In genomic region chrX:12686910-12687309, GRCm38 (mm10) we compare ENCODE assay signal across 28 mouse cellular contexts. TPM values are rescaled to one million over a fixed set of nuclear protein-coding genes. Genes with fewer than 3 reads are reported as not detected.
DNase-seq lines count a peak whose midpoint lies in the region; ATAC-seq lines count a peak whose summit lies in the region.
"Had no signal": no experiment of that assay in that cellular context is flagged by ENCODE, and none has a peak within 500 bp of the region (broad histone marks: within the 10 kb centered on the region; RNA-seq: fewer than 3 reads in every experiment).

No protein-coding gene starts in this region.

- no peaks in the 10 kb centered on the region for H3K4me1 ChIP-seq in lung, embryonic 16.5 days (replicated peaks; ENCODE audit: control insufficient read depth, insufficient read depth, low read length)
- no peaks in the 10 kb centered on the region for H3K4me1 ChIP-seq in forebrain, embryonic 14.5 days (ENCODE audit: control insufficient read depth, insufficient read depth, low read length)
- H3K4me1 ChIP-seq: embryonic facial prominence, embryonic 13.5 days; heart, embryonic 10.5 days; heart, embryonic 15.5 days; hindbrain, embryonic 13.5 days; neural tube, embryonic 15.5 days had no signal

- H3K27ac ChIP-seq in lung, embryonic 16.5 days (ENCODE audit: low read length): no peak overlapping the region
- H3K27ac ChIP-seq in forebrain, embryonic 14.5 days (ENCODE audit: low read depth, low read length): no peak overlapping the region
- H3K27ac ChIP-seq: embryonic facial prominence, embryonic 13.5 days; heart, embryonic 10.5 days; heart, embryonic 15.5 days; hindbrain, embryonic 13.5 days; liver, embryonic 14.5 days; neural tube, embryonic 15.5 days had no signal

- no peak overlapping the region for H3K9ac ChIP-seq in lung, embryonic 16.5 days (ENCODE audit: low read length)
- no peak overlapping the region for H3K9ac ChIP-seq in forebrain, embryonic 14.5 days (ENCODE audit: low read length)
- H3K9ac ChIP-seq: embryonic facial prominence, embryonic 13.5 days; forebrain, postnatal 0 days; heart, embryonic 15.5 days; hindbrain, embryonic 13.5 days; liver, embryonic 14.5 days; neural tube, embryonic 15.5 days had no signal

- H3K4me3 ChIP-seq in lung, embryonic 16.5 days (ENCODE audit: low read length): no peak overlapping the region
- H3K4me3 ChIP-seq in forebrain, embryonic 14.5 days (ENCODE audit: low read depth, low read length): no peak overlapping the region
- H3K4me3 ChIP-seq: embryonic facial prominence, embryonic 13.5 days; erythroblast, embryonic 14.5 days; heart, embryonic 10.5 days; heart, embryonic 15.5 days; hindbrain, embryonic 13.5 days; neural tube, embryonic 15.5 days had no signal

- H3K36me3 ChIP-seq in lung, embryonic 16.5 days (ENCODE audit: control insufficient read depth, insufficient read depth, low read length): 0 out of 2 replicates have a peak, but pooled peaks cover 4% of the 10 kb centered on the region
- peaks cover 16% of the 10 kb centered on the region for H3K36me3 ChIP-seq in forebrain, embryonic 14.5 days (ENCODE audit: control insufficient read depth, insufficient read depth, low read length)

- 57% methylated on average over 8 of the region's 8 CpGs for WGBS in lung, embryonic 16.5 days
- WGBS in forebrain, embryonic 14.5 days: 84% methylated on average over 8 of the region's 8 CpGs

- no peaks in the 10 kb centered on the region for H3K27me3 ChIP-seq in lung, embryonic 16.5 days (ENCODE audit: control insufficient read depth, insufficient read depth, low read depth, low read length)
- H3K27me3 ChIP-seq in forebrain, embryonic 14.5 days (replicated peaks; ENCODE audit: control insufficient read depth, insufficient read depth, low read length): no peaks in the 10 kb centered on the region
- H3K27me3 ChIP-seq: embryonic facial prominence, embryonic 13.5 days; heart, embryonic 15.5 days; hindbrain, embryonic 13.5 days; neural tube, embryonic 15.5 days had no signal

- no peaks in the 10 kb centered on the region for H3K9me3 ChIP-seq in lung, embryonic 16.5 days (ENCODE audit: control insufficient read depth, low read length)
- no peaks in the 10 kb centered on the region for H3K9me3 ChIP-seq in forebrain, embryonic 14.5 days (replicated peaks; ENCODE audit: control insufficient read depth, low read length)
- H3K9me3 ChIP-seq: embryonic facial prominence, embryonic 13.5 days; heart, embryonic 10.5 days; heart, embryonic 15.5 days; hindbrain, embryonic 13.5 days; neural tube, embryonic 15.5 days had no signal

- peak; percentile 51; the same call in 1 of the 2 replicates for ATAC-seq in lung, embryonic 16.5 days (ENCODE audit: low read depth)
- ATAC-seq in forebrain, embryonic 14.5 days: no peak
- ATAC-seq: activated CD4-positive, CD25-positive, alpha-beta regulatory T cell, adult 4 months; forebrain, postnatal 0 days; intestine, postnatal 0 days had no signal

- H3K4me2 ChIP-seq in lung, embryonic 16.5 days (ENCODE audit: low read depth, low read length): no peak overlapping the region
- no peak overlapping the region for H3K4me2 ChIP-seq in forebrain, embryonic 14.5 days (ENCODE audit: low read length)
- H3K4me2 ChIP-seq: embryonic facial prominence, embryonic 13.5 days; heart, embryonic 15.5 days; hindbrain, embryonic 13.5 days; neural tube, embryonic 15.5 days had no signal

- DNase-seq in gastrocnemius, postnatal 25 days: peak; percentile 9
- DNase-seq in gastrocnemius, postnatal 4 days (ENCODE audit: low spot score in 2 of 2): no peak
- DNase-seq in adipocyte (ENCODE audit: low spot score): peak; percentile 47
- DNase-seq in lung, postnatal 36 days: peak; percentile 49
- DNase-seq in forebrain, embryonic 14.5 days (ENCODE audit: low spot score): no peak
- DNase-seq in frontal cortex, postnatal 25 days (ENCODE audit: low spot score in 2 of 2): no peak
- DNase-seq: adrenal gland, adult 8-10 months; B cell, adult 2 months; cerebellum, adult 11-12 months; cerebellum, adult 9-11 months; embryo, embryonic 11 days; forebrain, postnatal 0 days; kidney, adult 9 months; kidney, postnatal 10 days; liver; midbrain, embryonic 14.5 days; retina, postnatal 1 day; right cerebral cortex, postnatal 14 days had no signal

RNA-seq across cellular contexts. Expression of gene 1810030O07Rik, which starts 13.4 kb away (rescaled TPM):
- 1 to 10 TPM; 4.6 to 7.3 TPM for total RNA-seq in gastrocnemius, postnatal 25 days (2021)
- 10 to 100 TPM in 1 of 2 experiments, 1 to 10 TPM in 1; 9.6 to 13.7 TPM for total RNA-seq in gastrocnemius, postnatal 4 days (2021)
- 42.4 and 42.5 TPM in 2 replicates for polyA plus RNA-seq in lung, embryonic 16.5 days (2015; fragmentation: Nextera tagmentation; extraction: Ambion mirVana)
- 29.5 and 31.5 TPM in 2 replicates for polyA plus RNA-seq in forebrain, embryonic 14.5 days (2014; fragmentation: Nextera tagmentation; extraction: Ambion mirVana)

Comparison
In these comparisons a context has a peak if more than half of its experiments do, and no peak if none do; other contexts are left out.
1. DNase-seq: peak in gastrocnemius, postnatal 25 days (single experiment), adipocyte (single experiment) and lung, postnatal 36 days (single experiment); none in gastrocnemius, postnatal 4 days (0 of 2), forebrain, embryonic 14.5 days (single experiment) and frontal cortex, postnatal 25 days (0 of 2).